Mouse (Mus musculus) heart, adult 18-20 months (tissue): ENCODE results near the gene Cnksr3. TPM values are rescaled to one million over a fixed set of nuclear protein-coding genes. Genes with fewer than 3 reads are reported as not detected.

ENCODE experiments used
- DNase-seq, 2 experiments: peaks; one replicate each; pipeline ENCODE4 v3.0.0; 2021 to 2022; ENCODE audit warnings: mixed read lengths in 1 of 2
- total RNA-seq, 2 experiments: library from RNA; stranded (reverse); gene quantifications; 2 replicates each; pipeline ENCODE4 v1.2.3; 2021

The Cnksr3 gene
- total RNA-seq, 2 experiments from 2014 or later: 32.7 to 33.7 TPM

DNA sequence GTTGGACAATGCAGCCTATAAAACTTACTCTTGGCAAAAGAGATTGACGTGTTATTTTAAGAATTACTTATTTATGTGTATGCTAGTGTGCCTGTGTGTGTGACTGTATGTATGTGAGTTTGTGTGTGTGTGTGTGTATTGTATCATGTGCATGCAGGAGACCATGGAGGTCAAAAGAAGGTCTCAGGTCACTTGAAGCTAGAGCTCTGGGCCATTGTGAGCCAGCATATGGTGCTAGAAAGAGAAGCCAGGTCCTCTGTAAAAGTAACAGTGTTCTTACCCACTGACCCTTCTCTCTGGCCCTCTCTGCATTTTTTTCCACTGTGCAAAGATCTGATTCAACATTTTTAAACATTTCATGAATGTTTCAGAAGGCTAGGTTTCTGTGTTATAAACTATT is 134.1 kb downstream of the Cnksr3 start:
- DNase-seq: no peak

- no peak for DNase-seq
These were observed 134.6 kb downstream of the Cnksr3 start for GRCm38 (mm10) chr10:7077389-7077808.

DNA sequence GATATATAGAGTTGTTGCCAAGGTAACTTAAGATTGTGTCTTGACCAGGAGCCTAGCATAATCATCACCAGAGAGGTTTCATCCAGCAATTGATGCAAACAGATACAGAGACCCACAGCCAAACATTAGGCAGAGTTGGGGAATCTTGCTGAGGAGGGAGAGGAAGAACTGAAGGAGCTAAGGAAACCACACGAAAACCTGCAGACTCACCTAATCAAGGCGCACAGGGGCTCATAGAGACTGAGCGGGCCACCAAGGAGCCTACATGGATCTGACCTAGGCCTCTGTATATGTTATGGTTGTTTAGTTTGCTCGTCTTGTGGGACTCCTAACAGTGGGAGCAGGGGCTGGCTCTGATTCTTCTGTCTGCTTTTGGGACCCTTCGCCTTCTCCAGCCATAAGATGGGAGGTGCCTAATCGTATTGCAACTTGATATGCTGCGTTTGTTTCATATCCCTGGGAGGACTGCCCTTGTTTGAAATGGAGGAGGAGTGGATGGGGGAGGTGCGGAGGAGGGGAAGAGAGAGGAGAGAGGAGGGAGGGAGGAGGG is 135.3 kb downstream of the Cnksr3 start:
- DNase-seq: peak in 1 of 2 experiments; percentile 22

- DNase-seq: peak; percentile 75 to 86
These were observed 135.8 kb downstream of the Cnksr3 start for GRCm38 (mm10) chr10:7076201-7076600.

DNA sequence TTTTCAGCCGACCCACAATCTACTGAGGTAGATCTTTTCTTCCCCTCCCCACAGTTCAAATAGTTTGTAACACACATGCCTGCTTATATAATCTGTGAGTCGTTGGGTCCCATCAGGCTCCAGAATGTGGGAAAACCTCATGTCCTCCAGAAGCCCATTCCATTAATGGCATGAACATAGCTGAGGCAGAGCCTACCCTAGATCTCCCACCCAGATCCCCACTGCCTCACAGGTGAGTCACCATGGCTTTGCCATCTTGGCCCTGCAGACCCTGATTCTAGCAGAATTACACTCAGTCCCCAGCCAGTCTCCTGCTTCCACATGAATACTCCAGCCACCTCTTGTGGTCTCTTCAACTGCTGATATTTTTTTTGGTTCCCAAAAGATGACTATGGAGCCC is 136.4 kb downstream of the Cnksr3 start:
- DNase-seq: no peak

DNA sequence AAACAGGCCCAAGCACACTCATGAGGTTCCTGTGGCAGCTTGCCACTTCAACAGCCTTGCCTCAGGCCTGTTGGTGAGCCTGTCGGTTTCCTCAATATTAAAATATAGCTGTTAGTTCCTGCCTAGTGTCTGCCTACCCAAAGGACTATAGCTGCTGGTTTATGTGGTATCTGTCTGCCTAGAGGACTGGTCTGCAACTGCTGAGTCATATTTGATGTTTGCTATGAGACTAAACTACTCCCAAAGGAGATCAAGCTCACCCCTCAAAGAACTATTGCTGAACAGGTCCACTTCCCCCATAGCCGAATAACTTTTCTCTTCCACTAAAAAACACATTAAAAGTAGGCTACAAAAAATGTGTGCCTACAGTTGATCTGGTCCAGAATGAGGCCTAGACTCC is 137.8 kb downstream of the Cnksr3 start:
- no peak for DNase-seq

DNA sequence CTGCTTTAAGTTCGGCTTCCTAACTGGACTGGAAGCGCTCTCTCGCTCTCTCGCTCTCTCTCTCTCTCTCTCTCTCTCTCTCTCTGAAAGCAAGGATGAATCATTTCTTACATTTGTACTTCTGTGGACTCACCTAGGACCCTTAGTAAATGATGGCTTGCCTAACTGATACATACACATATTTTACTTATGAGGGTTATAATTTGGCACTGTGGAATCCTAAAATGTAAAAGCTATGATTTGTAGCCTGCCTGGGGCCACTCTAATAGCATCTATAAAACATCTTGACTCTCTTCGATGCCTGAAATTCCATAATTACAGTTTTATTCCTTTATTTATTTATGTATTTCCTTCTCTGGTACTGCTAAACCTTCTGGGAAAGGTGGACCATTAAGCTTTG is 141.1 kb downstream of the Cnksr3 start:
- no peak for DNase-seq

- no peak for DNase-seq
These were observed 141.8 kb downstream of the Cnksr3 start for GRCm38 (mm10) chr10:7070100-7070835.

GRCm38 (mm10) chr10:7069090-7069489 is 142.9 kb downstream of the Cnksr3 start:
- DNase-seq: no peak

Other genes starting within 250 kb of the Cnksr3 start
- 1 to 10 TPM in 1 of 2 experiments, under 1 TPM in 1; 0.32 to 1.0 TPM for gene Ipcef1, start 159.8 kb downstream of the Cnksr3 start, total RNA-seq